In the genomic region with DNA sequence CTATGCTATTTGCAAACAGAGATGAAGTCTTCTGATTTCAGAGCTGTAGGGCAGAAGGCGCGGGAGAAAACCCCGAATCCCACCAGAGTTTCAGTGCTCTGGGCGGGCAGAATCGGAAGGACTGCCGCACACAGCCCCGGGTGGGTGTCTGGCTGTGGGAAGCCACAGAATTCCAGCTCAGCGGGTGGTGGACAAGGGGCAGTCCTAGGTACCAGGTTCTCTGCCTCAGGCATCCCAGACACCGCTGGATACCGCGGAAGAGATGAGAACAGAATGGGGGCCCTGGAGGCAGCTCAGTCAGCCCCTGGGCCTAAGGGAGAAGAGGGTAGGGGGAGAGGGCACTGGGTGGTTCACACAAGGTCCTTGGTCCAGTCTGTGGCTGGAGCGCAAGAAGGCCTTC, we compare ENCODE assay signal across 22 mouse cellular contexts.
DNase-seq lines count a peak whose midpoint lies in the region; ATAC-seq lines count a peak whose summit lies in the region.
"Had no signal": no experiment of that assay in that cellular context is flagged by ENCODE, and none has a peak within 500 bp of the region (broad histone marks: within the 10 kb centered on the region; RNA-seq: fewer than 3 reads in every experiment).

No protein-coding gene starts in this region.

- no peak overlapping the region for H3K9ac ChIP-seq in midbrain, embryonic 12.5 days (replicated peaks)
- no peak overlapping the region for H3K9ac ChIP-seq in embryonic facial prominence, embryonic 12.5 days
- H3K9ac ChIP-seq in hindbrain, embryonic 11.5 days (ENCODE audit: low read depth, low read length), result no peak overlapping the region
- H3K9ac ChIP-seq: hindbrain, embryonic 15.5 days; limb, embryonic 13.5 days; liver, embryonic 14.5 days; lung, embryonic 14.5 days had no signal

- 0 out of 2 replicates have a peak, but pooled peaks have one; percentile 19 for ATAC-seq in midbrain, embryonic 12.5 days (ENCODE audit: low FRiP score, low read depth)
- peak; percentile 41; the same call in 1 of the 2 replicates for ATAC-seq in embryonic facial prominence, embryonic 12.5 days (ENCODE audit: insufficient number of reproducible peaks, insufficient read depth, low FRiP score, low TSS enrichment)
- ATAC-seq in hindbrain, embryonic 11.5 days (ENCODE audit: low FRiP score), result no peak
- ATAC-seq: forebrain, embryonic 14.5 days had no signal

- 85% methylated on average over 12 of the region's 12 CpGs for WGBS in midbrain, embryonic 12.5 days
- 83% methylated on average over 12 of the region's 12 CpGs for WGBS in midbrain, embryonic 10.5 days
- 78% methylated on average over 12 of the region's 12 CpGs for WGBS in embryonic facial prominence, embryonic 12.5 days
- 87% methylated on average over 12 of the region's 12 CpGs for WGBS in hindbrain, embryonic 11.5 days

- H3K4me2 ChIP-seq in midbrain, embryonic 12.5 days (replicated peaks), result no peak overlapping the region
- H3K4me2 ChIP-seq in embryonic facial prominence, embryonic 12.5 days (replicated peaks), result no peak overlapping the region
- H3K4me2 ChIP-seq in hindbrain, embryonic 11.5 days (replicated peaks; ENCODE audit: low read depth, low read length), result no peak overlapping the region
- H3K4me2 ChIP-seq: hindbrain, embryonic 15.5 days; limb, embryonic 13.5 days; lung, embryonic 14.5 days had no signal

- no peak overlapping the region for H3K27ac ChIP-seq in midbrain, embryonic 12.5 days (replicated peaks)
- no peak overlapping the region for H3K27ac ChIP-seq in midbrain, embryonic 10.5 days (replicated peaks)
- H3K27ac ChIP-seq in embryonic facial prominence, embryonic 12.5 days, result no peak overlapping the region
- H3K27ac ChIP-seq in hindbrain, embryonic 11.5 days (ENCODE audit: low read depth, low read length), result no peak overlapping the region
- H3K27ac ChIP-seq: heart, adult 2 months; hindbrain, embryonic 15.5 days; limb, embryonic 13.5 days; liver, embryonic 14.5 days had no signal

- peaks cover 2% of the 10 kb centered on the region; the same call in 1 of the 2 replicates for H3K9me3 ChIP-seq in midbrain, embryonic 12.5 days
- H3K9me3 ChIP-seq in midbrain, embryonic 10.5 days (replicated peaks), result no peaks in the 10 kb centered on the region
- no peaks in the 10 kb centered on the region for H3K9me3 ChIP-seq in embryonic facial prominence, embryonic 12.5 days
- no peaks in the 10 kb centered on the region for H3K9me3 ChIP-seq in hindbrain, embryonic 11.5 days (ENCODE audit: control insufficient read depth, low read length)
- H3K9me3 ChIP-seq: hindbrain, embryonic 15.5 days; limb, embryonic 13.5 days had no signal

- no peaks in the 10 kb centered on the region for H3K4me1 ChIP-seq in midbrain, embryonic 12.5 days
- H3K4me1 ChIP-seq in midbrain, embryonic 10.5 days, result no peaks in the 10 kb centered on the region
- H3K4me1 ChIP-seq in embryonic facial prominence, embryonic 12.5 days, result no peaks in the 10 kb centered on the region
- H3K4me1 ChIP-seq in hindbrain, embryonic 11.5 days (replicated peaks; ENCODE audit: control insufficient read depth, insufficient read depth, low read length), result no peaks in the 10 kb centered on the region
- H3K4me1 ChIP-seq: hindbrain, embryonic 15.5 days; limb, embryonic 13.5 days had no signal

- DNase-seq in heart, adult 11 months, result peak; percentile 88
- no peak for DNase-seq in heart, adult 9 months (ENCODE audit: low spot score in 2 of 2)
- DNase-seq in midbrain, embryonic 10.5 days (ENCODE audit: low spot score), result no peak
- peak; percentile 45 for DNase-seq in ES-CJ7 (ENCODE audit: low read depth, low spot score)
- no peak for DNase-seq in layer of hippocampus, adult 9-10 months (ENCODE audit: low spot score)
- DNase-seq in hindbrain, embryonic 11.5 days (ENCODE audit: low spot score), result no peak
- DNase-seq: adrenal gland, postnatal 36 days; cerebellum, adult 9-10 months; gastrocnemius, postnatal 25 days; heart, adult 2 months; kidney, adult 8-10 months; kidney, postnatal 10 days; layer of hippocampus, postnatal 36 days; lung, embryonic 14.5 days; lung, postnatal 4 days had no signal

- peaks cover 22% of the 10 kb centered on the region for H3K36me3 ChIP-seq in midbrain, embryonic 12.5 days
- H3K36me3 ChIP-seq in midbrain, embryonic 10.5 days, result peaks cover 31% of the 10 kb centered on the region
- H3K36me3 ChIP-seq in embryonic facial prominence, embryonic 12.5 days, result peaks cover 9% of the 10 kb centered on the region; the same call in 1 of the 2 replicates
- H3K36me3 ChIP-seq in hindbrain, embryonic 11.5 days (ENCODE audit: control insufficient read depth, insufficient read depth, low read length), result no peaks in the 10 kb centered on the region

- no peak overlapping the region for H3K4me3 ChIP-seq in midbrain, embryonic 12.5 days
- no peak overlapping the region for H3K4me3 ChIP-seq in midbrain, embryonic 10.5 days
- H3K4me3 ChIP-seq in embryonic facial prominence, embryonic 12.5 days, result no peak overlapping the region
- no peak overlapping the region for H3K4me3 ChIP-seq in hindbrain, embryonic 11.5 days (ENCODE audit: low read depth, low read length)
- H3K4me3 ChIP-seq: erythroblast, embryonic 14.5 days; heart, adult 2 months; hindbrain, embryonic 15.5 days; limb, embryonic 13.5 days had no signal

- H3K27me3 ChIP-seq in midbrain, embryonic 12.5 days, result no peaks in the 10 kb centered on the region
- no peaks in the 10 kb centered on the region for H3K27me3 ChIP-seq in midbrain, embryonic 10.5 days (ENCODE audit: low read depth, poor library complexity, severe bottlenecking)
- no peaks in the 10 kb centered on the region for H3K27me3 ChIP-seq in embryonic facial prominence, embryonic 12.5 days
- no peaks in the 10 kb centered on the region for H3K27me3 ChIP-seq in hindbrain, embryonic 11.5 days (ENCODE audit: control insufficient read depth, insufficient read depth, low read length)
- H3K27me3 ChIP-seq: hindbrain, embryonic 15.5 days; limb, embryonic 13.5 days had no signal

Comparison
In these comparisons a context has a peak if more than half of its experiments do, and no peak if none do; other contexts are left out.
1. DNase-seq: peak in heart, adult 11 months (single experiment) and ES-CJ7 (single experiment); none in heart, adult 9 months (0 of 2), midbrain, embryonic 10.5 days (single experiment), layer of hippocampus, adult 9-10 months (single experiment) and hindbrain, embryonic 11.5 days (single experiment).